Mouse (Mus musculus) layer of hippocampus, postnatal 36 days (tissue): ENCODE results near the gene Gm15319. TPM values are rescaled to one million over a fixed set of nuclear protein-coding genes. Genes with fewer than 3 reads are reported as not detected.
A peak's percentile ranks its signal among the peaks of the same experiment; 100 is the strongest.
"Not testable (repeated sequence)": the region's sequence is repeated elsewhere in the genome, so short reads cannot be mapped to it uniquely, and the experiment has no call there.

Experiments
- DNase-seq, 2 experiments: peaks; one replicate each; pipeline ENCODE4 v3.0.0; 2022
- total RNA-seq, 2 experiments: library from RNA; stranded (reverse); gene quantifications; 2 replicates each; pipeline ENCODE4 v1.2.3; 2021

The Gm15319 gene
- 1 to 10 TPM in 1 of 2 experiments, under 1 TPM in 1; 0.72 to 1.8 TPM for total RNA-seq

GRCm38 (mm10) chr8:20363110-20363509 is at the start of gene Gm15319:
Gene Gm15319, minus strand, starts transcription at chr8:20363210.
- not testable (repeated sequence) for DNase-seq

GRCm38 (mm10) chr8:20410355-20410754 is 47.3 kb upstream of the Gm15319 start:
- DNase-seq = not testable (repeated sequence)

GRCm38 (mm10) chr8:20408441-20409030 is 45.5 kb upstream of the Gm15319 start:
- not testable (repeated sequence) for DNase-seq

- DNase-seq = peak; percentile 66 to 69
These were observed 26.3 kb upstream of the Gm15319 start for GRCm38 (mm10) chr8:20389363-20389739.

- not testable (repeated sequence) for DNase-seq
These were observed 25.8 kb upstream of the Gm15319 start for GRCm38 (mm10) chr8:20388706-20389362.

GRCm38 (mm10) chr8:20387121-20387794 is 24.2 kb upstream of the Gm15319 start:
- DNase-seq = not testable (repeated sequence)

GRCm38 (mm10) chr8:20384990-20385389 is 22.0 kb upstream of the Gm15319 start:
- not testable (repeated sequence) for DNase-seq

GRCm38 (mm10) chr8:20384131-20384530 is 21.1 kb upstream of the Gm15319 start:
- DNase-seq = not testable (repeated sequence)

GRCm38 (mm10) chr8:20382146-20382545 is 19.1 kb upstream of the Gm15319 start:
- not testable (repeated sequence) for DNase-seq

- DNase-seq = not testable (repeated sequence)
These were observed 18.6 kb upstream of the Gm15319 start for GRCm38 (mm10) chr8:20381637-20382036.

- DNase-seq = not testable (repeated sequence)
These were observed 18.2 kb upstream of the Gm15319 start for GRCm38 (mm10) chr8:20381239-20381620.

GRCm38 (mm10) chr8:20380590-20381238 is 17.7 kb upstream of the Gm15319 start:
- DNase-seq = not testable (repeated sequence)

- not testable (repeated sequence) for DNase-seq
These were observed 16.8 kb upstream of the Gm15319 start for GRCm38 (mm10) chr8:20379650-20380436.

- not testable (repeated sequence) for DNase-seq
These were observed 16.0 kb upstream of the Gm15319 start for GRCm38 (mm10) chr8:20378786-20379649.

- not testable (repeated sequence) for DNase-seq
These were observed 15.3 kb upstream of the Gm15319 start for GRCm38 (mm10) chr8:20378353-20378752.

GRCm38 (mm10) chr8:20375698-20376097 is 12.7 kb upstream of the Gm15319 start:
- not testable (repeated sequence) for DNase-seq

GRCm38 (mm10) chr8:20356386-20356785 is 6.6 kb downstream of the Gm15319 start:
- not testable (repeated sequence) for DNase-seq

- DNase-seq = not testable (repeated sequence)
These were observed 9.4 kb downstream of the Gm15319 start for GRCm38 (mm10) chr8:20353579-20353978.

GRCm38 (mm10) chr8:20302759-20303158 is 60.3 kb downstream of the Gm15319 start:
- DNase-seq = not testable (repeated sequence)

GRCm38 (mm10) chr8:20300042-20300441 is 63.0 kb downstream of the Gm15319 start:
- DNase-seq = not testable (repeated sequence)
